Mouse (Mus musculus) urinary bladder, postnatal 4 days (tissue): ENCODE measurements around the gene Fam71b.
"Not testable (repeated sequence)": the region's sequence is repeated elsewhere in the genome, so short reads cannot be mapped to it uniquely, and the experiment has no call there.

Experiments
- DNase-seq, 2 experiments: peaks; one replicate each; pipeline ENCODE4 v3.0.0; 2021 to 2022; ENCODE audit warnings: low spot score in 2 of 2

Fam71b gene

GRCm38 (mm10) chr11:46382466-46382865 lies 13.9 kb upstream of the Fam71b start:
- DNase-seq: no peak

GRCm38 (mm10) chr11:46384925-46385324 lies 11.4 kb upstream of the Fam71b start:
- DNase-seq: no peak

GRCm38 (mm10) chr11:46386556-46386955 lies 9.8 kb upstream of the Fam71b start:
- DNase-seq: no peak

GRCm38 (mm10) chr11:46387061-46387460 lies 9.3 kb upstream of the Fam71b start:
- DNase-seq: no peak

- DNase-seq: peak in 1 of 2 experiments; percentile 39
Measured at GRCm38 (mm10) chr11:46388438-46388837, 7.9 kb upstream of the Fam71b start.

GRCm38 (mm10) chr11:46389336-46390117 lies 6.8 kb upstream of the Fam71b start, which contains the start of gene Itk:
Gene Itk, minus strand, starts transcription at chr11:46389515.
- DNase-seq: no peak

GRCm38 (mm10) chr11:46390621-46391020 lies 5.7 kb upstream of the Fam71b start:
- no peak for DNase-seq

GRCm38 (mm10) chr11:46392890-46393289 lies 3.5 kb upstream of the Fam71b start:
- DNase-seq: no peak

- no peak for DNase-seq
Measured at GRCm38 (mm10) chr11:46393413-46393812, 2.9 kb upstream of the Fam71b start.

GRCm38 (mm10) chr11:46395088-46395487 lies 1.3 kb upstream of the Fam71b start:
- DNase-seq: no peak

GRCm38 (mm10) chr11:46395698-46396097 lies 661 bp upstream of the Fam71b start:
- no peak for DNase-seq

- DNase-seq: no peak
Measured at GRCm38 (mm10) chr11:46396860-46397179, 461 bp downstream of the Fam71b start.

- no peak for DNase-seq
Measured at GRCm38 (mm10) chr11:46397900-46398299, 1.5 kb downstream of the Fam71b start.

- DNase-seq: no peak
Measured at GRCm38 (mm10) chr11:46398473-46398872, 2.1 kb downstream of the Fam71b start.

- DNase-seq: no peak
Measured at GRCm38 (mm10) chr11:46398933-46399383, 2.6 kb downstream of the Fam71b start.

GRCm38 (mm10) chr11:46401555-46401954 lies 5.2 kb downstream of the Fam71b start:
- no peak for DNase-seq

- DNase-seq: no peak
Measured at GRCm38 (mm10) chr11:46404986-46405385, 8.6 kb downstream of the Fam71b start.

GRCm38 (mm10) chr11:46406721-46407120 lies 10.4 kb downstream of the Fam71b start:
- no peak for DNase-seq

- DNase-seq: no peak
Measured at GRCm38 (mm10) chr11:46410018-46410563, 13.7 kb downstream of the Fam71b start.

GRCm38 (mm10) chr11:46418438-46418837 lies 22.1 kb downstream of the Fam71b start:
- no peak for DNase-seq

GRCm38 (mm10) chr11:46418860-46419259 lies 22.5 kb downstream of the Fam71b start:
- no peak for DNase-seq

GRCm38 (mm10) chr11:46421086-46421888 lies 24.9 kb downstream of the Fam71b start:
- DNase-seq: no peak

GRCm38 (mm10) chr11:46428131-46428530 lies 31.8 kb downstream of the Fam71b start:
- not testable (repeated sequence) for DNase-seq
